Mouse (Mus musculus): ENCODE results near the gene Cyp27a1.

The Cyp27a1 gene

DNA sequence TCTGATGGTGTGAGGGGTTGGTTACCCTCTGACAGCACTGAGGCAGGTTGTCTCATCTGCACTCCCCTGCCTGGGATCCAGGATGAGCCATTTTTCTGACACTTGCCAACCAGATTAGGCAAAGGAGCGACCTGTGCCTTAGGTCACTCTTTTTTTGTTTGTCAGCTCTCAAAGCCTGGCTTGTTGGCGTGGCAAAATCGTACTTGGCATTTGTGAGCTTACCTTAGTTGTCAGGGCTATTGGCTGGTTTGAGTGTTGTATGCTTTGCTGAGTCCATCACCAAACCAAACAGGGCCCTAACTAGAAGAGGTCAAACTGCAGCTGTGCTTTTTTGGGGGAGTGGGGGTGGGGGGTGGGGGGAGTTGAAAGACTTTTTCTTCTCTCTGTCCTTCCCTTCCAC, 5.9 kb downstream of the Cyp27a1 start:
- DNase-seq, result no peak

GRCm38 (mm10) chr1:74721657-74722056, 8.3 kb downstream of the Cyp27a1 start:
- no peak for DNase-seq

DNA sequence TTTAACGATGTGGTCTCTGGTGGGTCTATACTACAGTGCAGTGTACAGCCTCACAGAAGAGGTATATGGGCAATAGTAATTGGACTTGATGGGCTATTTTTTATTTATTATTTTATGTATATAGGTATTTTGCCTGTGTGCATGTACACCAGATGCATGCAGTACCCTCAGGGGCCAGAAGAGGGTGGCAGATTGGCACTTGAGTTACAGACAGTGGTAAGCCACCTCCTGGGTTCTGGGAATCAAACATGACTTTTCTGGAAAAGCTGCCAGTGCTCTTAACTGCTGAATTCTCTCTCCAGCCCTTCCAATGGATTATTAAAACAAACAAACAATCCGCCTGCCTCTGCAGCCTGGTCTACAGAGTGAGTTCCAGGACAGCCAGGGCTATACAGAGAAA, 10.4 kb downstream of the Cyp27a1 start:
- no peak for DNase-seq

DNA sequence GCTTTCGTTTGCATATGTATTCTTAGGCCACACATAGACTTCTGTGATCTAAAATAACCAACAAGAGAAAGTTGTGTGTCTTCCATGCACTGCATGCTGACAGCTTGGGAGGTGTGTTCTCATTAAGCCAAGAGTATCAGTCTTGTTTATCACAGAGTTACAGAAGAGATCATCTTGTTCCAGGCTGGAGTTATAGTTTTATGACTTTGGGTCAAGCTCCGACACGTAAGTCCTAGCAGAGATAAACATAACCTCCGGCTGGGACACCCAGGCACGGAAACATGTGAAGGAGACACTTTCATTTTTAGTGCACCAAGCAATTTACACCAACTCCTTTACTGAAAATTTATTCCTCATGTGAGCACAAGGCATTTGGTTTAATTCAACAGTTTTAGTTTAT, 12.7 kb downstream of the Cyp27a1 start:
- DNase-seq, result no peak

DNA sequence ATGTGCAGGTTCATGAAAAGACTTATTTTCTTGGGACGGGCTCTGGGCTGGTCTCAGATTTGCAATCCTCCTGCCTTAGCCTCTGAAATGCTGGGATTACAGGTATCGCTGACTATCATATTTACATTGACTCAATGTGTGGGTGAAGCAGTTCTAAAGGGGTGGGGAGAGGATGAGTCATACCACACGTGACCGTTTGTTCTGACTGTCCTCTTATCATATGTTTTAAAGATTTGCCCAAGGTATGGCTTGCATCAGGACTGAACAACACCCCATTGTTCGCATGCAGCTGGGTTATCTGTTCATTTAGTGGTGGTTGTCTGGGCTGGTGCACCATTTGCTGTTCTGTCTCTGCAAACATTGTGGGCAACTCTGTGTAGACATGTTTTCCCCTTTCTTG, 13.3 kb downstream of the Cyp27a1 start:
- DNase-seq, result no peak

GRCm38 (mm10) chr1:74728446-74728845, 15.1 kb downstream of the Cyp27a1 start:
- DNase-seq, result no peak

DNA sequence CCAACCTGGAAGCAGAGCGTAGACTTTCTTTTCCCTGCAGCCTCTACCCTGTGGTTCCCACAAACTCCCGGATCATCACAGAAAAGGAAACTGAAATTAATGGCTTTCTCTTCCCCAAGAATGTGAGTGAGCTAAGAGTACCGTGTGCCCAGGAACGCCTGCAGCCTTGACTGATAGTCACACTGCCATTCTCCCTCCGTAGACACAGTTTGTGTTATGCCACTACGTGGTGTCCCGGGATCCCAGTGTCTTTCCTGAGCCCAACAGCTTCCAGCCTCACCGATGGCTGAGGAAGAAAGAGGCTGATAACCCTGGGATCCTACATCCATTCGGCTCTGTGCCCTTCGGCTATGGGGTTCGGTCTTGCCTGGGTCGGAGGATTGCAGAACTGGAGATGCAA, 23.6 kb downstream of the Cyp27a1 start:
- no peak for DNase-seq

DNA sequence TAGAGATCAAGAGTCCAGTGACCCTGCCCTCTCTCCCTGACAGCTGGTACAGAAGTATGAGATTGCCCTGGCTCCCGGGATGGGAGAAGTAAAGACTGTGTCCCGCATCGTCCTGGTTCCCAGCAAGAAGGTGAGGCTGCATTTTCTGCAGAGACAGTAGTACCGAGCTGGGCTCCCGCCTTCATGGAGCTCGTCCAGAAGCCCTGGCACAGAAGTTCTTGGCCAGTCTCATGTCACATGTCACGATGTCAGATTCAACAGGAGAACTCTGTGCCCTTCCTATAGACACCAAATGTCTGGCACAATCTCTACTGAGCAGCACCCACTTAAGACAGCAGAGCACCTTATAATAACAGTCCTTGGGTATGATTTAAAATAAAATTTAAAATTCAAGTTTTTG, 24.1 kb downstream of the Cyp27a1 start:
- no peak for DNase-seq

DNA sequence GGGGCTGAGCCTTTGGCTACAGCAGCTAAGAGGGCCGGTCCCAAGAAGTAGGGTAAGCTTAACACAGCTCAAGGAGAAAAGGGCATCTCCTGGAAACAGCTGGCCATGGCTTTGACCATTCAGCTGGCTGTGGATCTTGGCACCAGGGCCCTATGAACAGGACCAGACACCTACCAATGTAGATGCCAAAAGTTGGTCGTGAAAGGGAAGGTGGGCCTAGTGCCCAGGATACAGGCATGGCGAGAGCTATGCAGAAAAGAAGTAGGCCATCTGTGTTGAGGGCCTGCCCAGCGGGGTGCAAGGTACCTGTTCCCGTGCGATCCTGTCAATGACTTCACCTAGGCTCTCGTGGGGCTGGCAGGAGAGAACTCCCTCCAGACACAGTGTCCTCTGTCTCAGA, 27.5 kb downstream of the Cyp27a1 start:
- no peak for DNase-seq

DNA sequence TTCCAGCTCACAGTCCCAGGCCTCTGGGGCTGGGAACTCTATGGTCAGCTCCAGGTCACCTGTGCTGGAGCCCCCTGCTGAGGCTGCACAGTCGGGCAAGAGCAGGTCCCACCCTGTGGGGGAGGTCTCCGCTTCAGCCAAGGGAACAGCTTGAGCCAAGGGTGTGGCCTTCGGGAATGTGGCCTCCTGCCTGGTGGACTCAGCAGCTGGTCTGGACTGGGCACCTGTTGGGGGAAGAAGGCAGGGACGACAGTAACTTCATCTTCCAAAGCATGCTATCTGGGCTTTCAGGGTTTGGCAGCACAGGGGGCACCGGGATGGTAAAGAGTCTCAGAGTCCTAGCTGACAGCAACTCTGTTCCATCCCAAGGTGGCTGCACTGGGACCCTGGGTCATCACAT, 34.0 kb downstream of the Cyp27a1 start:
- DNase-seq, result no peak

DNA sequence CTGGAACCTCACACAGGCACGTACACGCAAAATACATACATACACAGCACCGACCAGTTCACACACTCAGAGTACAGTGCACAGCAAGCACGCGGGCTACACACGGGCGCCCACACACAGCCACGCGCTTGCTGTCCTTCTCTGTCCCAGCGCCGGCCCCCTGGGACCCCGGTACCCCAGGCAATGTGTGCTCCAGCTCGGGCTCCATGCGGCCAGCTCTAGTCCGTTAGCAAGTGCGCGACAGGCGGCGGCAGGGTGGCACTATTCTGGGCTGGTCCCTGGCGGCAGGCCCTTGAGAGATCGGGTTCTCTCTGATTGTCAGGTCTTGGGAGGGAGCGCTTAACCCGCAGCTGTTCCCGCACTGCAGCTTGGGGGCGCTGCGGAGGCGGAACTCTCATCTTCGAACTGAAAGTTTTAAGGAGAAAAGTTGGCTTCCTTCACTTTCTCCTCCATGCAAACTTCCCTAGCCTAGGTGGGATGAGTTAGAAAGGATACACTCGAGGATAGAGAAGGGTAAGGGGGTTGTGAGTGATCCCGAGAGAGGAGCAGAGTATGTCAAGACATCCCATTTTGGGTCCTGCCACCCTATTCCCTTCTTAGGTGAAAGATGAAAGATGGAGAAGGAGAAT, 35.4 kb downstream of the Cyp27a1 start, which contains the start of gene Prkag3:
Prkag3 (minus strand) TSS at position 579 of the 629 bp plus-strand sequence.
- no peak for DNase-seq

DNA sequence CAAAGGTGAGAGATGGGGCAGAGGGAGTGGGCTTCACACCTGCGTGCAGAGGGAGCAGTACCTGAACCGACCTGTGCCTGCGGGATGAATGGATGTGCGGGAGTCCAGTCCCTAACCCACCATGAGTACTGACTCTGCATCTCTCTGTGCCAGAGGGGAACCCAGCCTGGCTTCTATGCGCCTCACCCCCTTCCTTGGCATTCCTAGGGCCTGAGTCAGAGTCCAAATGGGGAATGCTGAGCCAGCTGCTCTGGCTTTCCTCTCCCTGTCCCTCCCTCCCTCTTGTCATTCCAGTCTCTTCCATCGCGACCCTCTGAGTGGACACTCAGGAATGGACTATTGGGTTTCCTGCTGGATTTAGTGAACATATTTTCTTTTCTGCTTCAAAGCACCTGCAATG, 35.9 kb downstream of the Cyp27a1 start:
- no peak for DNase-seq

- DNase-seq, result no peak
Observed at GRCm38 (mm10) chr1:74750683-74751082, 37.3 kb downstream of the Cyp27a1 start.

- no peak for DNase-seq
Observed at GRCm38 (mm10) chr1:74752150-74752549, 38.8 kb downstream of the Cyp27a1 start.

DNA sequence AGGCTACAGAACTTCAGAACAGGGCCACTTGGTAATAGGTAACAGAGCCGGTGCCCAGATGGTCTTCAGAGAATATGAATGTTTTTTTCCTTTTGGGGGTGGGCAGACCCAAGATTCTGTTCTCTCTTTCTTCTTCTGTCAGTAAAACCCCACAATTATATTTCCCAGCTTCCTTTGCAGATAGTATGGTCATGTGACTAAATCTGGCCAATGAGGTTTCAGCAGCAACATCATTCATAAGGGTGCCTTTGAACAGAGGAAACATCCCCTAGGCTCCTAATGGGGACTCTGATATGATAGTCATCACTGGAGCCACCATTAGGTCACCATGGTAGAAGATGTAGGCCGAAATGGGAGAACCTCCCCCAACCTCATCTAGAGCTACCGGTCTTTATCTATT, 39.5 kb downstream of the Cyp27a1 start:
- DNase-seq, result no peak

DNA sequence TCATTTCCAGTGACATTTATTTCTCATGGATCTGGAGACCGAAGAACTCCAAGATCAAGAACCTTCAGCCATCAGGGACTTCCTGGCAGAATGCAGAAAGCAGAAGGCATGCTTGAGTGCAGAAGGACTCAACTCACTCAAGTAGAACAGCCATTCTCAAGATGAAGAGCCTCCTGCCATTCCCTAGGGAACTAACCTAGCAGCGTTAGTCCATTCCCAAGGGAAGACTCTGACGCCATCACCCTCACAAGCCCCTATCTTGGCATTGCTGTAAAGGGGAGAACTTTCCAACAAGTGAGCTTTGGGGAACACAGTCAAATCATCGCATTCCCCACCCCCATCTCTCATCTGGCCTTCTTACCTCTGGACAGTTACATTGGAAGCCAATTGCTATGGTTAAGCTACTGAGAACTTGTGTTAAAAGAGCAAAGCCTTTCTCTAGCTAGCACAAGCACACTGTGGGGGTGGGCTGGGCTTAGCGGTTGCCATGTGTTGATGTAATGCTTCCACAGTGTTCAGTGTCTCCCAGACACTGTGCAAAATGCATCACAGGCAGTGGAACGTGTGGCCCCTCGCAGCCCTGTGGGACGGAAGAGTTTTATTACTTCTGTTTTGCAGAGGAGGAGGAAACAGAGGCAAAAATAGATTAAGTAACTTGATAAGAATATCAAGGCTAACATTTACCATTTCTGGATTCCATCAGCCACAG, 40.0 kb downstream of the Cyp27a1 start:
- DNase-seq, result no peak

DNA sequence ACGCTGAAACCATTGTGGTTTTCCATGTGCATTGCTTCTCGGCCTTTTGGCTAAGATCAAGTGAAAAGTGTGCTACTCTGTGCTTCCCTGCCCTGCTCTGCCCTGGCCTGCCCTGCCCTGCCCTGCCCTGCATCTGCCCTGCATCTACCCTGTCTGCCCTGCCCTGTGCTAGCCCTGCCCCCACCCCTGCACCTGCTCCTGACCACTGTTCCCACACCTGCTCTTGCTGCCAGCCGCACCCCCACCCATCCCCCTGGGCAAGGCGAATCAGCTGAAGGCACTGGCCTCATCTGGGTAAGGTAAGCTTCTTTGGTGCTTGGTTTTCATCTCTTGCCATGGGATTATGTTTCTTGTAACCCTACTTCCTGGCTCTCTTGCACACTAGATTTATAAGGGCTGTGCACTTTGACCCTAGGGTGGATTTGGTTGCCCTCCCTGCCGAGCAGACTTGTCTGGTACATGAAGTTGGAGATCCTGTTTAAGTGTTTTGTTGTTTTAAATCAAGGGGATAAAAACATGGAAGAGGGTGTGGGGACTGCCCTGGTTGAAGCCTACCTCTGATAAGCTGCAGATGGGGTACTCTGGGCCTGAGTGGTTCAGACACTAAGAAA, 40.9 kb downstream of the Cyp27a1 start:
- DNase-seq, result no peak

DNA sequence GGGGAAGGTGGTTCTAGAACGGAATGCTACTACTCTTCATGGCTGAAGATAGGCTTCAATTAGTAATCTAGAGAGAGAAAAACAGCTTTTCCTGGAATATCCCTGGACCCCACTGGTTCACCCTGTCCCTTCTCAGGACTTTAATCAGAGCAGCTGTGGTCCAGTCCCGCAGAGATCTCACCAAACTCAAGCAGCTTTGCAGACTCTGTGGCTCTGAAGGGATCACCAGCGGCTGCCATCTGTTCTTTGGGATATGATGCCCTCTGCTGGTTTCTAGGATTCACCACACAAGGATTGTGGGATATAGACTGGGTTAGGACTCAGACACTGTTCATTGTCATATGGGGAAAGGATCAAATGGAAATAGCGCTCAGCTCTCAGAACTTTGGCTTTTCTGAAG, 46.4 kb downstream of the Cyp27a1 start:
- no peak for DNase-seq

- DNase-seq, result peak; percentile 20
Observed at GRCm38 (mm10) chr1:74763081-74763480, 49.7 kb downstream of the Cyp27a1 start.

DNA sequence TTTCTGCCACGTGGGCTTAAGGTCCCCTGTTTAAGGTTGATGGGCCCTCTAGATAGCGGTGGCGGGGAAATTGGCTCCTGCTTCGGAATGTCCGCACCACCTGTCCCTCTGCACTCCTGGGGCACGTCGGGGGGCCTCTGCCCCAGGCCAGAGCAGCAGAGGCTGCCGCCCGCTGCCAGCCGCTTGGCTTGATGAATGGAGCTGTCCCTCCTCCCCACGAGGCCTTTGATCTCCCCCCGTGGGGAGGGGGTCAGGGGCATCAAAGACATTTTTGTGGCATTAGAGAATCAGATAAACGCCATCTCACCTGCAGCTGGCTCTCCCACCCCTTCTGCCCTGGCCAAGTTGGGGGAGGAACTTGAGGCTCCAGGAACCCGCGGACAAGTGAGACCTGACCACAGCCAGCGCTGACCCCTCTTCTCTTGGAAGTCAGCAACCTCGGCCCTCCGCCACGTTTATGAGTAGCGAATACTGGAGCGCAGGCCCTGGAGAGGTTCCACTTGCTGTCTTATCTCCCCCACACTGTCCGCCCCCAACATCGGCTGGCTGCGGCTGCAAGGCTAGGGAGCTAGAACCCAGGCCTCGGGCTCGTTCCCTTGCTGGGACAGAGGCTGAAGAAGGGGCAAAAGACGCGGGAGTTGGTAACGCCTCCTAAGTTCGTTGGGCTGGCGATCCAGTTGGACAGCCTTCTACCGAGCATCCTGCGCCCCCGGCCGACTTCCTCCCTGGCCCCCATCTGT, 57.5 kb downstream of the Cyp27a1 start:
- no peak for DNase-seq

DNA sequence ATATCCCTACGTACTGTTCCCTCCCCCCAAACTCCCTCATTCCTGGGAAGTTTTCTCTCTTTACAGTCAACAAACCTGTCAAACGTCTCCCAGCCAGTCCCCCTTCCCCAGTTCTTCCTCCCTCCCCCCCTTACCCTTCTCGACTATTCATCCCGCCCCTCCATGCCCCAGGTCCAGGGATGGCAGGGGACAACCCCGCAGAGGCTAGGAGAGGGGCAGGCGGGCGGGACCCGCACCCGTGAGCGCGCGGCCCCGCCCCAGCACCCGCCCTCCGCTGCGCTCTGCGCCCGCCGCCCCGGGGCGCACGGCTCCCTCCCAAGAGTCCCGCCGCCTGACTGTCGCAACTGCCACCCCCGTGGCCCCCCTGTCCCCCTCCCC, 58.1 kb downstream of the Cyp27a1 start:
- DNase-seq, result no peak

DNA sequence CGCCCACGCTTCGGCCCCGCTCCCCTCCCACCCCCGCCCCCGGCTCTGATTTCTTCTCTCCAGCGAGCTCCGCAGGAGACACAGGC, 58.3 kb downstream of the Cyp27a1 start, which contains the start of gene Wnt6:
Wnt6 (plus strand) TSS at position 48 of the 86 bp plus-strand sequence.
- DNase-seq, result no peak

- no peak for DNase-seq
Observed at GRCm38 (mm10) chr1:74771931-74772620, 58.7 kb downstream of the Cyp27a1 start.

GRCm38 (mm10) chr1:74773136-74773535, 59.8 kb downstream of the Cyp27a1 start:
- no peak for DNase-seq

Data from cerebellum, adult 11 months (tissue).